Mouse (Mus musculus): ENCODE measurements around the gene Ndst2. TPM values are rescaled to one million over a fixed set of nuclear protein-coding genes. Genes with fewer than 3 reads are reported as not detected.
A peak's percentile ranks its signal among the peaks of the same experiment; 100 is the strongest.

Ndst2 gene
- total RNA-seq, 1 experiment, result 12.1 TPM

GRCm38 (mm10) chr14:20725660-20726339, 8.6 kb downstream of the Ndst2 start:
- no peak overlapping the region for H3K4me3 ChIP-seq (ENCODE audit: insufficient read depth in 1 of 2, low read depth in 1 of 2, low read length in 2 of 2, poor library complexity in 1 of 2, severe bottlenecking in 1 of 2)
- H3K9me3 ChIP-seq (ENCODE audit: control insufficient read depth, insufficient read depth, low read depth, low read length), result no peaks in the 10 kb centered on the region
- H3K27ac ChIP-seq (ENCODE audit: insufficient read depth, low read depth, low read length, poor library complexity, severe bottlenecking), result no peak overlapping the region
- peaks cover 18% of the 10 kb centered on the region; the same call in 1 of the 2 replicates for H3K36me3 ChIP-seq (ENCODE audit: control insufficient read depth, insufficient read depth, low read length, poor library complexity, severe bottlenecking)
- H3K4me1 ChIP-seq (ENCODE audit: control insufficient read depth in 2 of 2, insufficient read depth in 2 of 2, low read length in 2 of 2, poor library complexity in 1 of 2), result peaks cover 0 to 8% of the 10 kb centered on the region in 2 experiments; a peak in 1 of 4 replicates
- TF ChIP-seq MAFK (IDR thresholded peaks at IDR 0.05; ENCODE audit: insufficient read depth, low read depth, low read length), result no peak
- no peak for TF ChIP-seq HCFC1 (IDR thresholded peaks at IDR 0.05; ENCODE audit: borderline replicate concordance, insufficient read depth, low read length)
- no peak for TF ChIP-seq CHD2 (IDR thresholded peaks at IDR 0.05; ENCODE audit: low read depth, low read length)
- TF ChIP-seq ZNF384 (IDR thresholded peaks at IDR 0.05; ENCODE audit: low read depth, low read length), result no peak
- TF ChIP-seq ZC3H11A (IDR thresholded peaks at IDR 0.05; ENCODE audit: borderline replicate concordance, low read depth, low read length), result no peak
- no peak overlapping the region for H3K9ac ChIP-seq (ENCODE audit: insufficient read depth, low read depth, low read length, poor library complexity, severe bottlenecking)
- in situ Hi-C loops (cut with MboI; ENCODE audit: low sequenced_read_pairs in 2 of 2, unreplicated experiment in 2 of 2), result no loop called here
- no peak for DNase-seq (ENCODE audit: low read depth, low spot score)

GRCm38 (mm10) chr14:20724043-20724442, 10.3 kb downstream of the Ndst2 start:
- Histone ChIP-seq H3K9ac (ENCODE audit: insufficient read depth, low read depth, low read length, poor library complexity, severe bottlenecking) (no peak overlapping the region), H3K27ac (ENCODE audit: insufficient read depth, low read depth, low read length, poor library complexity, severe bottlenecking) (no peak overlapping the region), H3K4me3 (ENCODE audit: insufficient read depth in 1 of 2, low read depth in 1 of 2, low read length in 2 of 2, poor library complexity in 1 of 2, severe bottlenecking in 1 of 2) (no peak overlapping the region), H3K4me1 (ENCODE audit: control insufficient read depth in 2 of 2, insufficient read depth in 2 of 2, low read length in 2 of 2, poor library complexity in 1 of 2) (peaks cover 0 to 2% of the 10 kb centered on the region in 2 experiments; a peak in 1 of 4 replicates), H3K9me3 (ENCODE audit: control insufficient read depth, insufficient read depth, low read depth, low read length) (no peaks in the 10 kb centered on the region), H3K36me3 (ENCODE audit: control insufficient read depth, insufficient read depth, low read length, poor library complexity, severe bottlenecking) (peaks cover 23% of the 10 kb centered on the region; the same call in 1 of the 2 replicates)
- no peak for TF ChIP-seq ZNF384 (IDR thresholded peaks at IDR 0.05; ENCODE audit: low read depth, low read length)
- TF ChIP-seq MAFK (IDR thresholded peaks at IDR 0.05; ENCODE audit: insufficient read depth, low read depth, low read length), result peak; percentile 97
- in situ Hi-C loops (cut with MboI; ENCODE audit: low sequenced_read_pairs in 2 of 2, unreplicated experiment in 2 of 2), result no loop called here
- no peak for DNase-seq (ENCODE audit: low read depth, low spot score)

GRCm38 (mm10) chr14:20723006-20723405, 11.4 kb downstream of the Ndst2 start:
- DNase-seq (ENCODE audit: low read depth, low spot score), result no peak
- H3K9me3 ChIP-seq (ENCODE audit: control insufficient read depth, insufficient read depth, low read depth, low read length), result no peaks in the 10 kb centered on the region
- H3K36me3 ChIP-seq (ENCODE audit: control insufficient read depth, insufficient read depth, low read length, poor library complexity, severe bottlenecking), result peaks cover 25% of the 10 kb centered on the region; the same call in 1 of the 2 replicates
- no peak overlapping the region for H3K4me3 ChIP-seq (ENCODE audit: insufficient read depth in 1 of 2, low read depth in 1 of 2, low read length in 2 of 2, poor library complexity in 1 of 2, severe bottlenecking in 1 of 2)
- no peak overlapping the region for H3K9ac ChIP-seq (ENCODE audit: insufficient read depth, low read depth, low read length, poor library complexity, severe bottlenecking)
- in situ Hi-C loops (cut with MboI; ENCODE audit: low sequenced_read_pairs in 2 of 2, unreplicated experiment in 2 of 2), result no loop called here
- H3K27ac ChIP-seq (ENCODE audit: insufficient read depth, low read depth, low read length, poor library complexity, severe bottlenecking), result no peak overlapping the region
- no peaks in the 10 kb centered on the region for H3K4me1 ChIP-seq (ENCODE audit: control insufficient read depth in 2 of 2, insufficient read depth in 2 of 2, low read length in 2 of 2, poor library complexity in 1 of 2)
- TF ChIP-seq HCFC1 (IDR thresholded peaks at IDR 0.05; ENCODE audit: borderline replicate concordance, insufficient read depth, low read length) (no peak), ZC3H11A (IDR thresholded peaks at IDR 0.05; ENCODE audit: borderline replicate concordance, low read depth, low read length) (no peak), CHD2 (IDR thresholded peaks at IDR 0.05; ENCODE audit: low read depth, low read length) (no peak), ZNF384 (IDR thresholded peaks at IDR 0.05; ENCODE audit: low read depth, low read length) (no peak), MAFK (IDR thresholded peaks at IDR 0.05; ENCODE audit: insufficient read depth, low read depth, low read length) (no peak)

GRCm38 (mm10) chr14:20721371-20721770, 13.0 kb downstream of the Ndst2 start:
- TF ChIP-seq CHD2 (IDR thresholded peaks at IDR 0.05; ENCODE audit: low read depth, low read length) (no peak), ZC3H11A (IDR thresholded peaks at IDR 0.05; ENCODE audit: borderline replicate concordance, low read depth, low read length) (no peak), HCFC1 (IDR thresholded peaks at IDR 0.05; ENCODE audit: borderline replicate concordance, insufficient read depth, low read length) (no peak), MAFK (IDR thresholded peaks at IDR 0.05; ENCODE audit: insufficient read depth, low read depth, low read length) (no peak), ZNF384 (IDR thresholded peaks at IDR 0.05; ENCODE audit: low read depth, low read length) (no peak)
- H3K9me3 ChIP-seq (ENCODE audit: control insufficient read depth, insufficient read depth, low read depth, low read length), result no peaks in the 10 kb centered on the region
- no peak overlapping the region for H3K9ac ChIP-seq (ENCODE audit: insufficient read depth, low read depth, low read length, poor library complexity, severe bottlenecking)
- H3K36me3 ChIP-seq (ENCODE audit: control insufficient read depth, insufficient read depth, low read length, poor library complexity, severe bottlenecking), result peaks cover 20% of the 10 kb centered on the region; the same call in 1 of the 2 replicates
- no peak overlapping the region for H3K4me3 ChIP-seq (ENCODE audit: insufficient read depth in 1 of 2, low read depth in 1 of 2, low read length in 2 of 2, poor library complexity in 1 of 2, severe bottlenecking in 1 of 2)
- no peak overlapping the region for H3K27ac ChIP-seq (ENCODE audit: insufficient read depth, low read depth, low read length, poor library complexity, severe bottlenecking)
- in situ Hi-C loops (cut with MboI; ENCODE audit: low sequenced_read_pairs in 2 of 2, unreplicated experiment in 2 of 2), result no loop called here
- DNase-seq (ENCODE audit: low read depth, low spot score), result no peak
- H3K4me1 ChIP-seq (ENCODE audit: control insufficient read depth in 2 of 2, insufficient read depth in 2 of 2, low read length in 2 of 2, poor library complexity in 1 of 2), result no peaks in the 10 kb centered on the region
